Mouse (Mus musculus) limb, embryonic 15.5 days (tissue): ENCODE data around the gene M1ap. TPM values are rescaled to one million over a fixed set of nuclear protein-coding genes. Genes with fewer than 3 reads are reported as not detected.

Experiments used
- ATAC-seq: fragments of 200-750 bp; cut with Nextera tagmentation; 2 replicates; pipeline ENCODE4 v1.8.0; 2017; ENCODE audit warnings: low read depth, moderate TSS enrichment; ENCODE audit not compliant: insufficient number of reproducible peaks, low FRiP score, low TSS enrichment
- H3K27ac ChIP-seq: fragments of 300-500 bp; sonication (generic); 2 replicates; pipeline ENCODE4 v1.5.1; 2015; ENCODE audit warnings: moderate library complexity, mild to moderate bottlenecking, inconsistent platforms
- H3K27me3 ChIP-seq: fragments of 300-500 bp; sonication (generic); 2 replicates; pipeline ENCODE4 v1.6.1; 2015; ENCODE audit warnings: inconsistent platforms
- H3K36me3 ChIP-seq: fragments of 300-500 bp; sonication (generic); 2 replicates; pipeline ENCODE4 v1.6.1; 2015; ENCODE audit warnings: inconsistent platforms
- H3K4me1 ChIP-seq: fragments of 300-500 bp; sonication (generic); 2 replicates; pipeline ENCODE4 v1.6.1; 2015; ENCODE audit warnings: inconsistent platforms
- H3K4me2 ChIP-seq: fragments of 300-500 bp; sonication (generic); 2 replicates; pipeline ENCODE4 v1.6.1; 2015; ENCODE audit warnings: mild to moderate bottlenecking, inconsistent platforms
- H3K4me3 ChIP-seq: fragments of 300-500 bp; sonication (generic); 2 replicates; pipeline ENCODE4 v1.5.1; 2015; ENCODE audit warnings: mild to moderate bottlenecking, inconsistent platforms
- H3K9ac ChIP-seq: fragments of 300-500 bp; sonication (generic); 2 replicates; pipeline ENCODE4 v1.6.1; 2015; ENCODE audit warnings: inconsistent platforms
- H3K9me3 ChIP-seq: fragments of 300-500 bp; sonication (generic); 2 replicates; pipeline ENCODE4 v1.6.1; 2016; ENCODE audit warnings: inconsistent platforms
- WGBS: fragments of 180-500 bp; shearing (Covaris S2); methylation state at CpG from one replicate; pipeline ENCODE4 v1.1.7; 2015; 5-methylcytosine and 5-hydroxymethylcytosine counted together
- polyA plus RNA-seq: library from polyadenylated mRNA; unstranded; fragments of >200 nt; fragmentation: Nextera tagmentation; extraction: Ambion mirVana; gene quantifications from 2 replicates; pipeline ENCODE4 v1.2.1, GENCODE M21; 2015

M1ap gene
- polyA plus RNA-seq, 1 experiment from 2014 or later: 0.86 TPM

DNA sequence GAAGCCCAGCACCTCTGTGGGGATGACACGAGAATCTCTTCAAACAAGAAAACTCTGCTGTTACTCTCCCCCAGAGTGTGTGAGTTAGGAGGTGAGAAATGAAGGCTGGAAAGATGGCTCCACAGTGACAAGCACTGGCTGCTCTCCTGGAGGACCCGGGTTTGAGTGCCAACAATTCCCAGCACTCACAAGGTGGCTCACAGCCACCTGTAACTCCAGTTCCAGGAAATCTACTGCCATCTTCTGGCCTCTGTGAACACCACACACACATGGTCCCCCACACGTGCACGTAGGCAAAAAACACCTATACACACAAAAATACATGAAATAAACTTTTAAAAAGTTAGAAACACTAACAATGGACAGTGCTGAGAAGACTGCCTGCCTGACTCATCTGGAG is 51.6 kb downstream of the M1ap start:
- no peak for ATAC-seq
- no peak overlapping the region for H3K4me2 ChIP-seq
- WGBS: 72% methylated on average over 4 of the region's 4 CpGs

DNA sequence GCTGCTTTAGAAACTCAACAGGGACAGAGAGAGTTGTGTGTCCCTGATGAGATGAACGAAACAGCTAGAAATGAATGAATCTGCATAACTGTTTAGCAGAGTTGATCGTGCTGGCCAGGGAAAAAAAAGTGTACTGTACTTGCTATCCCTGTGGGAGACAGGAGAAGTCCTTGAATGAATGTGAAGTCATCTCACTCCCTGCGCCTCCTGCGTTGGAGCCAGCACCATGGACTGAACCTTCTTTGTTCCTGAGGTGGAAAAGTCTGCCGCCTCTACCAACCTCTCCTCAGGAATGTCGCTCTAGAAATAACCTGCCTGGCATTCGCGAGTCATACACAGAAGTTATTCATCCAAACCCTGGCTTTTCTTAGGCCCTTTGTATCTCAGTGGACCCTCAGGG is 53.3 kb downstream of the M1ap start:
- peaks cover 9% of the 10 kb centered on the region; the same call in 1 of the 2 replicates for H3K4me1 ChIP-seq
- ATAC-seq: peak; percentile 66
- 63% methylated on average over 8 of the region's 8 CpGs for WGBS
- no peaks in the 10 kb centered on the region for H3K9me3 ChIP-seq
- H3K27ac ChIP-seq: peak overlapping the region; percentile 80
- H3K4me2 ChIP-seq: no peak overlapping the region
- no peaks in the 10 kb centered on the region for H3K36me3 ChIP-seq
- H3K27me3 ChIP-seq: no peaks in the 10 kb centered on the region
- H3K4me3 ChIP-seq: no peak overlapping the region
- no peak overlapping the region for H3K9ac ChIP-seq

More for the DNA sequence above, 51.6 kb downstream of the M1ap start:
- no peaks in the 10 kb centered on the region for H3K27me3 ChIP-seq
- no peak overlapping the region for H3K27ac ChIP-seq
- H3K36me3 ChIP-seq: no peaks in the 10 kb centered on the region
- H3K9ac ChIP-seq: no peak overlapping the region
- H3K4me3 ChIP-seq: no peak overlapping the region
- H3K9me3 ChIP-seq: no peaks in the 10 kb centered on the region
- peaks cover 9% of the 10 kb centered on the region; the same call in 1 of the 2 replicates for H3K4me1 ChIP-seq

DNA sequence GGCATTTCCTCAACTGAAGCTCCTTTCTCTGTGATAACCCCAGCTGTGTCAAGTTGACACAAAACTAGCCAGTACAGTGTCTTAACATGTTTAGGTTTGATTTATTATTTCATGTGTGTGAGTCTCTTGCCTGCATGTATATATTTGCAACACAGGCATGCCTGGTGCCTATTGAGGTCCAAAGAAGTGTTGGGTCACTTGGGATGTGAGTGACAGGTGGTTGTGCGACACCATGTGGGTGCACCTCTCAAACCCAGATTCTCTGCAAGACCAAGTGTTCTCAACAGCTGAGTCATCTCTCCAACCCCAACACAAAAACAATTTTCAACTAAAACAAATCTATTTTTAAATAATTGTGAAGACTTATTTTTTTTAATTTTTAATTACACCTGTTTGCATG is 56.4 kb downstream of the M1ap start:
- Histone ChIP-seq H3K4me3 (no peak overlapping the region), H3K4me1 (peaks cover 3% of the 10 kb centered on the region; the same call in 1 of the 2 replicates), H3K4me2 (no peak overlapping the region), H3K27me3 (no peaks in the 10 kb centered on the region), H3K9ac (no peak overlapping the region), H3K9me3 (no peaks in the 10 kb centered on the region), H3K27ac (no peak overlapping the region), H3K36me3 (no peaks in the 10 kb centered on the region)
- WGBS: 88% methylated on average over 1 of the region's 1 CpGs
- no peak for ATAC-seq

DNA sequence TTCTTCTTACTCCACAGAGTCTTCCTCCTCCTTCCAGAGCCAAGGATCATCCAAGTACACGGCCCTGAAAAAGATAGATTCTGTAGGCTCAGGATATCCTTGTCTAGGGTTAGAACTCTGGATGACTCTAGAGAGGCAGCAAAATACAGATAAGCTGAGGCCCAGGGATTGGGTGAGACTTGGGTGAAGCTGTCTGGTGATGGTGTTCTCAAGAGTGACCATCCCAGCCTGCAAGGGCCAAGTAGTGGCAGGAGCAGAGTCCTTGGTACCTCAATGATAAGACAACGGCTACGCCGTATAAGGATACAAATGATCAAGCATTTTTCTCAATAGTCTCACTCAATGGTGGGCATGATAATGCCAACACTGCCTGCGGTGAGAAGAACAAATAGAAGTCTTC is 57.1 kb downstream of the M1ap start:
- H3K9ac ChIP-seq: no peak overlapping the region
- no peak overlapping the region for H3K4me3 ChIP-seq
- 89% methylated on average over 5 of the region's 5 CpGs for WGBS
- H3K27me3 ChIP-seq: no peaks in the 10 kb centered on the region
- no peaks in the 10 kb centered on the region for H3K9me3 ChIP-seq
- no peak for ATAC-seq
- peaks cover 3% of the 10 kb centered on the region; the same call in 1 of the 2 replicates for H3K4me1 ChIP-seq
- H3K27ac ChIP-seq: no peak overlapping the region
- H3K36me3 ChIP-seq: no peaks in the 10 kb centered on the region
- H3K4me2 ChIP-seq: no peak overlapping the region

DNA sequence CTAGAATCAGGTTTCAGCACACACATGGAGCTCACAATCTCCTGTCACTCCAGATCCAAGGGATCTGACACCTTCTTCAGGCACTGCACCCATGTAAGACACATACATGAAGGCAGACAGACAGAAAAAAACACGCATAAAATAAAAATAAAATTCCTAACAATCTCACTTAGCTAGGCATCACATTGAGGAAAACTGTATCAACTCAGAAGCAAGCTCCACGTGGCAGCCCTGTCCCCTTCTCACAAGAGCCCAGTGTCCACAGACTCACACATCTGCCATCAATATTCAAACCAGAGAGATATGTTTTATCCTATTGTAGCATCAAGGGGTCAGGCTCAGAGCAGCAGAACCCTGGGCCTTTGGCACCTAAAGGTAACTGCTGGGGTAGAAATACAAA is 57.6 kb downstream of the M1ap start:
- H3K27me3 ChIP-seq: no peaks in the 10 kb centered on the region
- no peak overlapping the region for H3K4me3 ChIP-seq
- WGBS: 78% methylated on average over 2 of the region's 2 CpGs
- no peak overlapping the region for H3K4me2 ChIP-seq
- peaks cover 3% of the 10 kb centered on the region; the same call in 1 of the 2 replicates for H3K4me1 ChIP-seq
- H3K27ac ChIP-seq: no peak overlapping the region
- no peak for ATAC-seq
- no peaks in the 10 kb centered on the region for H3K36me3 ChIP-seq
- no peak overlapping the region for H3K9ac ChIP-seq
- no peaks in the 10 kb centered on the region for H3K9me3 ChIP-seq

DNA sequence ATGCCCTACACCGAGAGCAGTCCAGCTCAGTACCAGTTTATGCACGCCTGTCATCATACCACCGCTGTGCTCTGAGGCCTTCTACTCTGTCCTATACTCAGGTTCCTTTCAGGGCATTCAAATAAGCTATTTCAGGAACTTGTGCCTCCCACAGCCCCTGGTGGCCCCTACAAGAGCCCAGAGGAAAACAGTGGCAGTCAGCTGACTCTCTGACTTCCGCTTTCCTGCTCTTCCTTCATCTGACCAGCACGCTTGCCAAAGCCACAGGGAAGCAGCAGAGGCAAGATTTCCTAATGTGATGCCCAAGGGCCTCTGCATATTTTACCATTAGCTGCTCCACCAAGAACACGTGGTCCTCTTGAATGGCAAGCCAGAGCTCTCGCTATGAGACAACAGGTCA is 58.2 kb downstream of the M1ap start:
- Histone ChIP-seq H3K4me2 (no peak overlapping the region), H3K36me3 (no peaks in the 10 kb centered on the region), H3K27ac (no peak overlapping the region), H3K4me1 (peaks cover 3% of the 10 kb centered on the region; the same call in 1 of the 2 replicates), H3K27me3 (no peaks in the 10 kb centered on the region), H3K9me3 (no peaks in the 10 kb centered on the region), H3K4me3 (no peak overlapping the region), H3K9ac (no peak overlapping the region)
- no peak for ATAC-seq
- WGBS: 52% methylated on average over 7 of the region's 7 CpGs

DNA sequence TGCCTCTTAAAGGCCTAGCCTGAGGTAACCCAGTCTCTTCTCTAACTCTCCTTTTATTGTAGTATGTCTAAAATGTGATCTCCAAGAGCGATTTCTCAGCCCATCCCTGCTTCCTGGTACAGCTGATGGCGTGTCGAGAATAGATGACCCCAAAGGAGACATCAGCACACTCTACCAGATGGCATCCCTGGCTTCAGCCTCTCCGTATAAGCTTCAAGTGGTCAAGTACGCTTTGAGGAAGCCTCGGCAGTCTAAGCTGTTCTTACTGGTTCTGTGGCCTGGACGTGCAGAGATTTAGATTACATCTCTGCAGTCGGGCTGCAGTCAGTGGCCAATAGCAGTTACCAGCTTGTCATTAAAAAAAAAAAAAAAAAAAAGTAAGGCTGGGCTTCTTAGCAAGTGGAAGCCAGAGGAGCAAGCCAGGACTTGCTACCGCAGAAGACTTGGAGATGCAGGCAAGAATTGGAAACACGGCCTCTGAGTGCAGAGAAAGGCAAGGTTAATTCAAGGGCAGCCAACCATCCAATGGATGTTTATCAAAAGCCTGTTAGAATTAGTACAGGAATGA is 58.8 kb downstream of the M1ap start:
- Histone ChIP-seq H3K4me3 (no peak overlapping the region), H3K36me3 (no peaks in the 10 kb centered on the region), H3K4me2 (no peak overlapping the region), H3K9me3 (no peaks in the 10 kb centered on the region), H3K9ac (no peak overlapping the region), H3K4me1 (peaks cover 3% of the 10 kb centered on the region; the same call in 1 of the 2 replicates), H3K27ac (no peak overlapping the region), H3K27me3 (no peaks in the 10 kb centered on the region)
- no peak for ATAC-seq
- 68% methylated on average over 10 of the region's 10 CpGs for WGBS

DNA sequence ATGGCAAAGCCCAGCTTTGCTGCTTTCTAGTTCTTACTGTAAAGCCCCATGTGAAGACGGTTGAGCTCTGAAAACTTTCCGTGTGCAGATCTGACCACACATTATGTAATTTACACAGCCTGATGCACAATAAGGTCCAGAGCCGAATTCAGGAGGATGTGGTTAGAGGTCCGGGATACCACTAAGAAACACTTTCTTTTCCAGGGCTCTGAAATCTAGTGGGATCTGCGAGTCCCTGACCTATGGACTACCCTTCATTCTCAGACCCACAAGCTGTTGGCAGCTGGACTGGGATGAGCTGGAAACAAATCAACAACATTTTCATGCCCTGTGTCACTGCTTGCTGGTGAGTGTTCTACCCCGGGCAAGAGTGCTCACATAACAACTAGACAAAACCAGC is 59.4 kb downstream of the M1ap start:
- H3K27ac ChIP-seq: no peak overlapping the region
- no peaks in the 10 kb centered on the region for H3K27me3 ChIP-seq
- H3K36me3 ChIP-seq: no peaks in the 10 kb centered on the region
- ATAC-seq: no peak
- no peak overlapping the region for H3K4me2 ChIP-seq
- H3K9ac ChIP-seq: no peak overlapping the region
- H3K4me3 ChIP-seq: no peak overlapping the region
- 76% methylated on average over 6 of the region's 6 CpGs for WGBS
- no peaks in the 10 kb centered on the region for H3K9me3 ChIP-seq
- H3K4me1 ChIP-seq: peaks cover 3% of the 10 kb centered on the region; the same call in 1 of the 2 replicates

DNA sequence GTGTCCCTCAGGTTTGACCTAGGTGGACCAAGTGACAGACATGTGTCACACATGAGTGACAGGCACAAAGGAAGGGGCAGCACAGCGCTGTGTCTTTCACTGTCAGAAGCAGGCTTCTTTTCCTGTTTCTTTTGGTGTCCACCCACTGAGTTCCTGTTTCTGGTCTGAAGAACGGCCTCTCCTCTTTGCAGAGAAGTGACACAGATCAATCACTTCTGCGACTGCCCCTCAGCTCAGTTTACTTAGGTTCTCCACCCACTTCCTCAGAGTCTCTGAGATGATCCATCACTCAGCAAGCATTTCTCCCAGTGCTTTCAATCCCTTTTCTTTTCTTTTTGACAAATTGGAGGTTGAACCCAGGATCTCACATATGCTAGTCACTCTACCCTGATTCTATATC is 62.0 kb downstream of the M1ap start:
- no peak overlapping the region for H3K4me2 ChIP-seq
- H3K9me3 ChIP-seq: no peaks in the 10 kb centered on the region
- no peaks in the 10 kb centered on the region for H3K36me3 ChIP-seq
- 44% methylated on average over 3 of the region's 3 CpGs for WGBS
- H3K27me3 ChIP-seq: no peaks in the 10 kb centered on the region
- ATAC-seq: no peak
- H3K4me3 ChIP-seq: no peak overlapping the region
- no peak overlapping the region for H3K27ac ChIP-seq
- peaks cover 3% of the 10 kb centered on the region; the same call in 1 of the 2 replicates for H3K4me1 ChIP-seq
- no peak overlapping the region for H3K9ac ChIP-seq

DNA sequence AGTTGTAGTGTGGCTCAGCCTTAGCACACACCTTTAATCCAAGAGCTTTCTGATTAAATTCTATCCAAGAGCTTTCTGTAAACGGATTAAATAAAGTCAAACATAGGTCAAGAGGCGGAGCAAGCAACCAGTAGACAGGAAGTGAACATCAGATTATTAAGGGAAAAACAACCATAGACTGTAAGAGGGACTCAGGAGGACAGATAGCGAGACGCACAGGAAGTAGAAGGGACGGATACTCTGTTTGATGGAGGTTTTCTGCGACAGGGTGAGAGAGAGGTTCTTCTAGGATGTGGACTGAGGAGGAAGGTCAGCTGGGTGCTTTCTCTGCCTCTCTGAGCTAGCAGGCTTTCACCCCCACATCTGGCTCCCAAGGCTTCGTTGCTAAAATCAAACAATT is 63.3 kb downstream of the M1ap start:
- Histone ChIP-seq H3K9ac (no peak overlapping the region), H3K4me2 (no peak overlapping the region), H3K9me3 (no peaks in the 10 kb centered on the region), H3K4me3 (no peak overlapping the region), H3K36me3 (no peaks in the 10 kb centered on the region), H3K27me3 (no peaks in the 10 kb centered on the region), H3K27ac (no peak overlapping the region), H3K4me1 (peaks cover 3% of the 10 kb centered on the region; the same call in 1 of the 2 replicates)
- WGBS: 58% methylated on average over 7 of the region's 7 CpGs
- ATAC-seq: no peak

DNA sequence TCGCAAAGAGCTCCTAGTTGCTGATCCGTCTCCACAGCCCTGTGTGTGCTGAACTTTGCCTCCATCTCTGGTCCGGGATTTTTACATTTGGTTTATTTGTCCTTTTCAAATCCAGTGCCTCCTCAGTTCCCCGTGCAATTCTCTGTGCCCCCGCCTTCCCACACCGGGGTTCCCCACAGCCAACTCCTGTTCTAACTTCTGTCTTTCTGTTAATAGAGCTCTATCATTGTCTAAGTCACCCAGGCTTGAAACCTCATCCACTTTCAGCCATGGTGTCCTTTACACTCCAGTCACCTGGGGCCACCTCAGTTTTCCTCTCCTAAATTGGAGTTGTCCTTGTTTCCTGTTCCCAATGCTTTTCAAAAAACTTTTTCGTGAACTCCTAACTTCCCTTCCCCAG is 64.6 kb downstream of the M1ap start:
- Histone ChIP-seq H3K9me3 (no peaks in the 10 kb centered on the region), H3K27ac (no peak overlapping the region), H3K9ac (no peak overlapping the region), H3K4me3 (no peak overlapping the region), H3K27me3 (no peaks in the 10 kb centered on the region), H3K36me3 (no peaks in the 10 kb centered on the region), H3K4me2 (no peak overlapping the region), H3K4me1 (no peaks in the 10 kb centered on the region)
- no peak for ATAC-seq
- 81% methylated on average over 7 of the region's 7 CpGs for WGBS

DNA sequence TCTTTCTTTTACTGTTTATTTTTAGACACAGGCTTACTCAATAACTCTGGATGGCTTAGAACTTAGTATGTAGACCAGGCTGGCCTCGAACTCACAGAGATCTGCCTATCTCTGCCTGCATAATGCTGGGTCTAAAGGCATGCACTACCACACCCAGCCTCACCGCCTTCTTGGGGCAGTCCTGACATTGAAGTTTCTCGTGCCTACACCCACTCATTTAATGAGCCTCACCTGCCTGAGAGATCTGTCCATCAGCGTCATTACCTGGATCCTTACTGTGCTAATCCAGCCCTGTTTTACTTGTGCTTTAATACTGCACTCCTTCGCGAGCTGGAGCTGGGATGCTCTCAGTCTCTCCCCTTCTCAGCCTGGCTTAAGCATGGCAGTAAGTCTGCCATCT is 65.1 kb downstream of the M1ap start:
- WGBS: 65% methylated on average over 6 of the region's 6 CpGs
- ATAC-seq: no peak
- Histone ChIP-seq H3K9me3 (no peaks in the 10 kb centered on the region), H3K9ac (no peak overlapping the region), H3K4me1 (no peaks in the 10 kb centered on the region), H3K4me3 (no peak overlapping the region), H3K27ac (no peak overlapping the region), H3K27me3 (no peaks in the 10 kb centered on the region), H3K4me2 (no peak overlapping the region), H3K36me3 (no peaks in the 10 kb centered on the region)

DNA sequence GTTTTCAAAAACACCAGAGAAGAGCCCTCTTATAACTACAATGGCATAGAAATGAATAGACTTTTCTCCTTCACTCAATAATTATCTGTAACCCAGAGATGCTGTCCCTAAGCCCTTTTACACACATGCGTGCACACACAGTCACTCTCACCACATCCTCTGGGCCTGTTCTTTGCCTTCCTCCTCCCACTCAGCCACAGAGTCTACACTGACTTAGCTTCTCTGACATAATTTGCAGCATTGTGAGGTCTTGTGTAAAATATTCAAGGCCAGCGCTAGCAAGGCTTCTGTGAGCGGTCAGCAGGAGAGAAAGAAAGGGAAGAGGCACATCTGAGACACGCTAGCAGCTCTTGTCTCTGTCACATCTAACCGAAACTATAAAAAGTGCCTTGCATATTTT is 66.7 kb downstream of the M1ap start:
- Histone ChIP-seq H3K4me1 (0 out of 2 replicates have a peak, but pooled peaks cover 5% of the 10 kb centered on the region), H3K9me3 (no peaks in the 10 kb centered on the region), H3K9ac (no peak overlapping the region), H3K36me3 (no peaks in the 10 kb centered on the region), H3K4me3 (no peak overlapping the region), H3K27me3 (no peaks in the 10 kb centered on the region), H3K4me2 (no peak overlapping the region), H3K27ac (no peak overlapping the region)
- ATAC-seq: no peak
- 64% methylated on average over 5 of the region's 5 CpGs for WGBS
